33 mouse cellular contexts compared by ENCODE assay signal in the genomic region with DNA sequence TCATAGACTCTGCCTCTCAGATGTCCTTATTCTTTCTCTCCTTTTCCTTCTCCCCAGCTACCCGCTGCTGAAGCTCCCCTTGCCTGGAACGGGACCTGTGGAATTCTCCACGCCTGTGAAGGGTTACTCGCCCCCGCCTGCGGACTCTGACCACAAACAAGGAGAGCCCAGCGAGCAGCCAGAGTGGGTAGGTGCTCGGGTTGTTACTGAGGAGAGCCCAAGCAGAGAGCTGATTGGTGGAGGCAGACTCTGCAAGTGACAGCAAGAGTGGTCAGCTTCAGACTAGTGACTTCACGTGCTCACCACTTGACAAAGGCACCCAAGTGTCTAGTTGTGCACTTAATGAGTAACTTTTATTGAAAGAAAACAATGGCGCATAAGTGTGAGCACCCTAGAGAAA. TPM values are rescaled to one million over a fixed set of nuclear protein-coding genes. Genes with fewer than 3 reads are reported as not detected.
DNase-seq lines count a peak whose midpoint lies in the region; ATAC-seq and TF ChIP-seq lines count a peak whose summit lies in the region.
"Had no signal": no experiment of that assay in that cellular context is flagged by ENCODE, and none has a peak within 500 bp of the region (broad histone marks: within the 10 kb centered on the region; RNA-seq: fewer than 3 reads in every experiment).

No protein-coding gene starts in this region.

- no peak for TF ChIP-seq CTCF in kidney, adult 2 months (conservative IDR thresholded peaks at IDR 0.05; ENCODE audit: insufficient read depth, insufficient read length, low read depth, low read length)
- TF ChIP-seq CTCF in intestine, postnatal 0 days (IDR thresholded peaks at IDR 0.05; ENCODE audit: low read depth) = no peak
- TF ChIP-seq CTCF in liver, embryonic 14.5 days (IDR thresholded peaks at IDR 0.05; ENCODE audit: low read depth) = no peak
- no peak for TF ChIP-seq CTCF in stomach, postnatal 0 days (IDR thresholded peaks at IDR 0.05; ENCODE audit: low read depth)

- no peak for TF ChIP-seq EP300 in liver, embryonic 14.5 days (IDR thresholded peaks at IDR 0.05; ENCODE audit: low read depth)
- TF ChIP-seq EP300 in stomach, postnatal 0 days (optimal IDR thresholded peaks at IDR 0.05) = no peak

- ATAC-seq in intestine, postnatal 0 days = peak; percentile 41; the same call in 1 of the 2 replicates
- ATAC-seq in liver, embryonic 14.5 days (ENCODE audit: insufficient read depth) = peak; percentile 58
- ATAC-seq in stomach, postnatal 0 days (ENCODE audit: low FRiP score, low TSS enrichment) = 0 out of 2 replicates have a peak, but pooled peaks have one; percentile 12
- ATAC-seq: hindbrain, embryonic 16.5 days; midbrain, embryonic 16.5 days had no signal

- TF ChIP-seq POLR2A in kidney, adult 2 months (IDR thresholded peaks at IDR 0.05; ENCODE audit: low read depth, low read length) = no peak

- no peak overlapping the region for H3K9ac ChIP-seq in intestine, postnatal 0 days (ENCODE audit: low read depth, low read length)
- no peak overlapping the region for H3K9ac ChIP-seq in liver, embryonic 14.5 days (replicated peaks)
- H3K9ac ChIP-seq in stomach, postnatal 0 days (ENCODE audit: low read length) = no peak overlapping the region
- H3K9ac ChIP-seq: embryonic facial prominence, embryonic 13.5 days; forebrain, embryonic 12.5 days; heart, embryonic 12.5 days; limb, embryonic 12.5 days; neural tube, embryonic 13.5 days; stomach, embryonic 15.5 days had no signal

- WGBS in kidney, adult 2 months = 69% methylated on average over 10 of the region's 10 CpGs
- WGBS in intestine, postnatal 0 days = 59% methylated on average over 10 of the region's 10 CpGs
- 67% methylated on average over 10 of the region's 10 CpGs for WGBS in liver, embryonic 14.5 days (ENCODE audit: insufficient replicate concordance)
- WGBS in stomach, postnatal 0 days = 70% methylated on average over 10 of the region's 10 CpGs

- no peaks in the 10 kb centered on the region for H3K9me3 ChIP-seq in intestine, postnatal 0 days (ENCODE audit: control insufficient read depth)
- H3K9me3 ChIP-seq in liver, embryonic 14.5 days (ENCODE audit: control insufficient read depth, low read length) = no peaks in the 10 kb centered on the region
- no peaks in the 10 kb centered on the region for H3K9me3 ChIP-seq in stomach, postnatal 0 days (ENCODE audit: control insufficient read depth, low read length)
- H3K9me3 ChIP-seq: embryonic facial prominence, embryonic 13.5 days; forebrain, embryonic 12.5 days; heart, embryonic 12.5 days; hindbrain, embryonic 10.5 days; limb, embryonic 12.5 days; midbrain, embryonic 10.5 days; neural tube, embryonic 13.5 days; stomach, embryonic 15.5 days had no signal

- no peaks in the 10 kb centered on the region for H3K36me3 ChIP-seq in kidney, adult 2 months (ENCODE audit: control insufficient read depth, insufficient read depth, low read length)
- H3K36me3 ChIP-seq in intestine, postnatal 0 days (ENCODE audit: control insufficient read depth, insufficient read depth) = peaks cover 29% of the 10 kb centered on the region
- H3K36me3 ChIP-seq in liver, embryonic 14.5 days (replicated peaks; ENCODE audit: control insufficient read depth, insufficient read depth, low read depth) = no peaks in the 10 kb centered on the region
- no peaks in the 10 kb centered on the region; the same call in 1 of the 2 replicates for H3K36me3 ChIP-seq in stomach, postnatal 0 days (ENCODE audit: control insufficient read depth, insufficient read depth, low read length)
- H3K36me3 ChIP-seq: stomach, embryonic 15.5 days had no signal

- no peak overlapping the region for H3K4me3 ChIP-seq in kidney, adult 2 months (ENCODE audit: insufficient read depth, low read depth, low read length)
- H3K4me3 ChIP-seq in intestine, postnatal 0 days (ENCODE audit: low read depth, low read length) = no peak overlapping the region
- no peak overlapping the region for H3K4me3 ChIP-seq in liver, embryonic 14.5 days (ENCODE audit: insufficient read depth in 1 of 2, low read depth in 2 of 2, low read length in 2 of 2)
- H3K4me3 ChIP-seq in stomach, postnatal 0 days (ENCODE audit: low read depth, low read length) = no peak overlapping the region
- H3K4me3 ChIP-seq: embryonic facial prominence, embryonic 13.5 days; erythroblast, embryonic 14.5 days; forebrain, embryonic 12.5 days; heart, embryonic 12.5 days; hindbrain, embryonic 10.5 days; layer of hippocampus, adult 2 months; limb, embryonic 12.5 days; midbrain, embryonic 10.5 days; myocyte; neural tube, embryonic 13.5 days; stomach, embryonic 15.5 days had no signal

- H3K27ac ChIP-seq in kidney, adult 2 months (ENCODE audit: insufficient read depth, low read depth, low read length) = no peak overlapping the region
- H3K27ac ChIP-seq in intestine, postnatal 0 days (ENCODE audit: low read depth, low read length) = no peak overlapping the region
- H3K27ac ChIP-seq in liver, embryonic 14.5 days = no peak overlapping the region
- no peak overlapping the region for H3K27ac ChIP-seq in stomach, postnatal 0 days (replicated peaks)
- H3K27ac ChIP-seq: embryonic facial prominence, embryonic 13.5 days; forebrain, embryonic 12.5 days; hindbrain, embryonic 10.5 days; kidney, postnatal 0 days; layer of hippocampus, adult 2 months; limb, embryonic 12.5 days; midbrain, embryonic 10.5 days; neural tube, embryonic 13.5 days; stomach, embryonic 15.5 days had no signal

- H3K4me2 ChIP-seq in intestine, postnatal 0 days (replicated peaks; ENCODE audit: low read depth) = no peak overlapping the region
- H3K4me2 ChIP-seq in liver, embryonic 14.5 days (ENCODE audit: low read depth) = no peak overlapping the region
- H3K4me2 ChIP-seq in stomach, postnatal 0 days (replicated peaks; ENCODE audit: low read depth) = no peak overlapping the region
- H3K4me2 ChIP-seq: embryonic facial prominence, embryonic 13.5 days; forebrain, embryonic 12.5 days; heart, embryonic 12.5 days; limb, embryonic 12.5 days; neural tube, embryonic 13.5 days; stomach, embryonic 15.5 days had no signal

- H3K27me3 ChIP-seq in kidney, adult 2 months (replicated peaks; ENCODE audit: control insufficient read depth, insufficient read depth, low read length) = no peaks in the 10 kb centered on the region
- H3K27me3 ChIP-seq in intestine, postnatal 0 days (replicated peaks; ENCODE audit: control insufficient read depth, insufficient read depth, low read length) = no peaks in the 10 kb centered on the region
- H3K27me3 ChIP-seq in liver, embryonic 14.5 days (ENCODE audit: control insufficient read depth, insufficient read depth, low read length) = no peaks in the 10 kb centered on the region
- no peaks in the 10 kb centered on the region for H3K27me3 ChIP-seq in stomach, postnatal 0 days (ENCODE audit: control insufficient read depth, insufficient read depth, low read length)
- H3K27me3 ChIP-seq: embryonic facial prominence, embryonic 13.5 days; forebrain, embryonic 12.5 days; heart, embryonic 12.5 days; limb, embryonic 12.5 days; neural tube, embryonic 13.5 days; stomach, embryonic 15.5 days had no signal

- no peaks in the 10 kb centered on the region for H3K4me1 ChIP-seq in kidney, adult 2 months (ENCODE audit: control insufficient read depth, insufficient read depth, low read length)
- H3K4me1 ChIP-seq in intestine, postnatal 0 days (replicated peaks; ENCODE audit: control insufficient read depth, insufficient read depth, low read length) = no peaks in the 10 kb centered on the region
- H3K4me1 ChIP-seq in liver, embryonic 14.5 days (replicated peaks; ENCODE audit: control insufficient read depth in 2 of 2, insufficient read depth in 2 of 2, low read length in 1 of 2) = peaks cover 0 to 4% of the 10 kb centered on the region in 2 experiments; a peak in 1 of 4 replicates
- H3K4me1 ChIP-seq in stomach, postnatal 0 days (replicated peaks; ENCODE audit: control insufficient read depth, insufficient read depth) = no peaks in the 10 kb centered on the region
- H3K4me1 ChIP-seq: heart, embryonic 12.5 days; hindbrain, embryonic 10.5 days; limb, embryonic 12.5 days; midbrain, embryonic 10.5 days; neural tube, embryonic 13.5 days; stomach, embryonic 15.5 days had no signal

- peak; percentile 48 for DNase-seq in kidney, adult 2 months
- DNase-seq in kidney, postnatal 4 days = no peak
- DNase-seq in liver, embryonic 14.5 days (ENCODE audit: low read depth in 3 of 3, low spot score in 3 of 3) = no peak
- no peak for DNase-seq in stomach, postnatal 0 days (ENCODE audit: low spot score)
- DNase-seq in cerebellum, postnatal 10 days = no peak
- DNase-seq in adrenal gland, postnatal 36 days = no peak
- DNase-seq: adrenal gland, postnatal 10 days; cerebellum, adult 2 months; cerebellum, postnatal 36 days; embryo, embryonic 11 days; gastrocnemius, postnatal 25 days; heart, adult 18-20 months; heart, postnatal 10 days; kidney, adult 11 months; retina, postnatal 1 day; thymus, adult 18-20 months; thymus, postnatal 4 days had no signal

RNA-seq across cellular contexts. Expression of a gene that starts 29.2 kb away (rescaled TPM):
- polyA plus RNA-seq in kidney, adult 2 months (2012; rRNA removed) = 44.8 and 45.5 TPM in 2 replicates
- polyA plus RNA-seq in intestine, postnatal 0 days (2015; fragmentation: Nextera tagmentation; extraction: Ambion mirVana) = 14.9 and 15.7 TPM in 2 replicates
- 9.4 and 12.3 TPM in 2 replicates for polyA plus RNA-seq in liver, embryonic 14.5 days (2012; rRNA removed)
- 15.6 and 18.9 TPM in 2 replicates for polyA plus RNA-seq in liver, embryonic 14.5 days (2014; fragmentation: Nextera tagmentation; extraction: Ambion mirVana)
- 31.6 and 32.9 TPM in 2 replicates for polyA plus RNA-seq in stomach, postnatal 0 days (2015; fragmentation: Nextera tagmentation; extraction: Ambion mirVana)
- 100 to 1,000 TPM in 1 of 2 experiments, 10 to 100 TPM in 1; 85.4 to 106 TPM for total RNA-seq in adrenal gland, postnatal 36 days (2021)

RNA-seq across cellular contexts. Expression of a gene that starts 45.7 kb away (rescaled TPM):
- polyA plus RNA-seq in kidney, adult 2 months (2012; rRNA removed) = 26.6 and 29.2 TPM in 2 replicates
- polyA plus RNA-seq in intestine, postnatal 0 days (2015; fragmentation: Nextera tagmentation; extraction: Ambion mirVana) = 10.0 and 10.8 TPM in 2 replicates
- polyA plus RNA-seq in liver, embryonic 14.5 days (2012; rRNA removed) = 3.9 and 4.3 TPM in 2 replicates
- polyA plus RNA-seq in liver, embryonic 14.5 days (2014; fragmentation: Nextera tagmentation; extraction: Ambion mirVana) = 2.8 and 3.8 TPM in 2 replicates
- 6.3 and 7.8 TPM in 2 replicates for polyA plus RNA-seq in stomach, postnatal 0 days (2015; fragmentation: Nextera tagmentation; extraction: Ambion mirVana)
- total RNA-seq in adrenal gland, postnatal 36 days (2021) = 10 to 100 TPM; 50.5 to 82.0 TPM

RNA-seq across cellular contexts. Expression of a gene that starts 57.2 kb away (rescaled TPM):
- polyA plus RNA-seq in kidney, adult 2 months (2012; rRNA removed) = 0.17 TPM in 1 of 2 replicates, not detected in the other
- polyA plus RNA-seq in intestine, postnatal 0 days (2015; fragmentation: Nextera tagmentation; extraction: Ambion mirVana) = 1.9 and 2.1 TPM in 2 replicates
- 38.4 and 42.6 TPM in 2 replicates for polyA plus RNA-seq in liver, embryonic 14.5 days (2012; rRNA removed)
- 91.5 and 124 TPM in 2 replicates for polyA plus RNA-seq in liver, embryonic 14.5 days (2014; fragmentation: Nextera tagmentation; extraction: Ambion mirVana)
- polyA plus RNA-seq in stomach, postnatal 0 days (2015; fragmentation: Nextera tagmentation; extraction: Ambion mirVana) = 2.4 and 2.5 TPM in 2 replicates
- total RNA-seq in adrenal gland, postnatal 36 days (2021) = not detected
- total RNA-seq: gastrocnemius, postnatal 25 days; heart, adult 18-20 months; layer of hippocampus, adult 2 months; left cerebral cortex, postnatal 10 days had no signal
- polyA plus RNA-seq: hindbrain, embryonic 10.5 days; myocyte had no signal

RNA-seq across cellular contexts. Expression of a gene that starts 57.4 kb away (rescaled TPM):
- 8.6 and 10.7 TPM in 2 replicates for polyA plus RNA-seq in kidney, adult 2 months (2012; rRNA removed)
- 6.3 and 7.5 TPM in 2 replicates for polyA plus RNA-seq in intestine, postnatal 0 days (2015; fragmentation: Nextera tagmentation; extraction: Ambion mirVana)
- polyA plus RNA-seq in liver, embryonic 14.5 days (2012; rRNA removed) = 7.7 and 8.0 TPM in 2 replicates
- polyA plus RNA-seq in liver, embryonic 14.5 days (2014; fragmentation: Nextera tagmentation; extraction: Ambion mirVana) = 6.3 and 7.5 TPM in 2 replicates
- polyA plus RNA-seq in stomach, postnatal 0 days (2015; fragmentation: Nextera tagmentation; extraction: Ambion mirVana) = 10.1 and 11.6 TPM in 2 replicates
- total RNA-seq in adrenal gland, postnatal 36 days (2021) = 1 to 10 TPM; 8.0 to 9.8 TPM

Comparison
In these comparisons a context has a peak if more than half of its experiments do, and no peak if none do; other contexts are left out.
1. RNA of a gene that starts 57.2 kb away (polyA plus RNA-seq): 38.4 to 124 TPM in liver, embryonic 14.5 days; 2.4 to 2.5 TPM in stomach, postnatal 0 days, 1.9 to 2.1 TPM in intestine, postnatal 0 days and 0.17 TPM in kidney, adult 2 months; every median in the first group is over 10 times any median in the second.
2. Peak in every context shown above with its lines, with median percentiles within 50 percentile points of each other: ATAC-seq.